Mouse (Mus musculus): Measurements from ENCODE around the gene Gpatch3. TPM values are rescaled to one million over a fixed set of nuclear protein-coding genes. Genes with fewer than 3 reads are reported as not detected.

The Gpatch3 gene
- total RNA-seq, 2 experiments from 2014 or later = 5.7 to 7.2 TPM

Small RNAs within 50 kb of the gene (microRNA-seq; reads per million reads assigned to microRNA genes)
- gene Gm23158 (ENCODE audit: borderline number of aligned reads in 2 of 2) = 0 reads per million in 2 experiments

Other genes with a start within 250 kb of the Gpatch3 start
- gene Wdtc1, start 221.3 kb upstream of the Gpatch3 start, total RNA-seq (2021) = 10 to 100 TPM; 57.6 to 63.6 TPM
- gene Slc9a1, start 205.0 kb upstream of the Gpatch3 start, total RNA-seq (2021) = 10 to 100 TPM; 44.5 to 55.0 TPM
- gene Tent5b, start 94.6 kb upstream of the Gpatch3 start, total RNA-seq (2021) = 1 to 10 TPM; 2.0 to 4.6 TPM
- gene Trnp1, start 76.2 kb upstream of the Gpatch3 start, total RNA-seq (2021) = 1 to 10 TPM; 4.4 to 5.3 TPM
- under 1 TPM; 0.42 to 0.99 TPM for gene Kdf1, start 55.8 kb upstream of the Gpatch3 start, total RNA-seq (2021)
- gene Nudc, start 28.7 kb upstream of the Gpatch3 start, total RNA-seq (2021) = 100 to 1,000 TPM; 148 to 172 TPM
- 10 to 100 TPM; 48.6 to 60.7 TPM for gene Nr0b2, start 21.4 kb upstream of the Gpatch3 start, total RNA-seq (2021)
- 10 to 100 TPM; 16.2 to 16.4 TPM for gene Gpn2, start 9.6 kb downstream of the Gpatch3 start, total RNA-seq (2021)
- 1 to 10 TPM; 1.4 to 1.9 TPM for gene Sfn, start 27.4 kb downstream of the Gpatch3 start, total RNA-seq (2021)
- 10 to 100 TPM; 19.6 to 34.5 TPM for gene Zdhhc18, start 75.4 kb downstream of the Gpatch3 start, total RNA-seq (2021)
- gene Pigv, start 97.9 kb downstream of the Gpatch3 start, total RNA-seq (2021) = 10 to 100 TPM; 16.3 to 20.4 TPM
- gene Arid1a, start 182.0 kb downstream of the Gpatch3 start, total RNA-seq (2021) = 10 to 100 TPM; 37.9 to 43.6 TPM

Measured in adrenal gland, adult 18-20 months (tissue).